Mouse (Mus musculus) liver, postnatal 0 days (tissue): ENCODE results near the gene Ltv1. TPM values are rescaled to one million over a fixed set of nuclear protein-coding genes. Genes with fewer than 3 reads are reported as not detected.

Experiments used
- ATAC-seq: fragments of 200-750 bp; cut with Nextera tagmentation; 2 replicates; pipeline ENCODE4 v1.8.0; 2017; ENCODE audit warnings: mild to moderate bottlenecking, moderate library complexity
- DNase-seq: peaks from one replicate; pipeline ENCODE4 v3.0.0-alpha.2; 2016
- H3K27ac ChIP-seq: fragments of 300-500 bp; sonication (generic); 2 replicates; pipeline ENCODE4 v1.5.1; 2014; ENCODE audit warnings: antibody characterized with exemption, moderate library complexity, mild to moderate bottlenecking, low read depth
- H3K27me3 ChIP-seq: fragments of 300-500 bp; sonication (generic); 2 replicates; pipeline ENCODE4 v1.6.1; 2014; ENCODE audit warnings: low read length, control low read depth, mixed read lengths; ENCODE audit not compliant: insufficient read depth
- H3K36me3 ChIP-seq: fragments of 300-500 bp; sonication (generic); replicated peaks from 2 replicates; pipeline ENCODE4 v1.6.1; 2014; ENCODE audit warnings: mild to moderate bottlenecking, control low read depth, low read length, moderate library complexity, mixed read lengths; ENCODE audit not compliant: insufficient read depth
- H3K4me1 ChIP-seq: fragments of 300-500 bp; sonication (generic); 2 replicates; pipeline ENCODE4 v1.6.1; 2014; ENCODE audit warnings: antibody characterized with exemption, mild to moderate bottlenecking, control low read depth; ENCODE audit not compliant: insufficient read depth
- H3K4me2 ChIP-seq: fragments of 300-500 bp; sonication (generic); 2 replicates; pipeline ENCODE4 v1.6.1; 2014; ENCODE audit warnings: low read depth, mild to moderate bottlenecking, low read length, moderate library complexity, mixed read lengths
- H3K4me3 ChIP-seq: fragments of 300-500 bp; sonication (generic); 2 replicates; pipeline ENCODE4 v1.5.1; 2014; ENCODE audit warnings: low read depth, low read length
- H3K9ac ChIP-seq: fragments of 300-500 bp; sonication (generic); replicated peaks from 2 replicates; pipeline ENCODE4 v1.6.1; 2014; ENCODE audit warnings: mild to moderate bottlenecking, moderate library complexity
- H3K9me3 ChIP-seq: fragments of 300-500 bp; sonication (generic); 2 replicates; pipeline ENCODE4 v1.6.1; 2016; ENCODE audit warnings: mild to moderate bottlenecking, control low read depth, low read length, mixed read lengths
- CTCF ChIP-seq: sonication (generic); IDR thresholded peaks from 2 replicates; pipeline ENCODE4 v1.5.1; 2016; ENCODE audit warnings: antibody characterized with exemption, low read depth
- EP300 ChIP-seq: IDR thresholded peaks from 2 replicates; pipeline ENCODE4 v1.6.1; 2016; ENCODE audit warnings: antibody characterized with exemption, low read depth, mild to moderate bottlenecking
- WGBS: fragments of 180-500 bp; shearing (Covaris S2); extraction: QIAGEN DNeasy Blood & Tissue Kit; methylation state at CpG from one replicate; pipeline ENCODE4 v1.1.7; 2014; ENCODE audit not compliant: insufficient replicate concordance; 5-methylcytosine and 5-hydroxymethylcytosine counted together
- polyA plus RNA-seq: library from polyadenylated mRNA; unstranded; fragments of >200 nt; fragmentation: Nextera tagmentation; extraction: Ambion mirVana; gene quantifications from 2 replicates; pipeline ENCODE4 v1.2.1, GENCODE M21; 2015

Gene Ltv1
- polyA plus RNA-seq, 1 experiment from 2014 or later = 22.9 TPM

GRCm38 (mm10) chr10:13232443-13233142 lies 39.6 kb upstream of the Ltv1 start:
- no peak overlapping the region for H3K9ac ChIP-seq
- WGBS = 76% methylated on average over 9 of the region's 9 CpGs
- H3K4me3 ChIP-seq = no peak overlapping the region
- H3K4me2 ChIP-seq = no peak overlapping the region
- H3K9me3 ChIP-seq = no peaks in the 10 kb centered on the region
- no peak for TF ChIP-seq EP300
- TF ChIP-seq CTCF = no peak
- no peaks in the 10 kb centered on the region for H3K4me1 ChIP-seq
- no peak overlapping the region for H3K27ac ChIP-seq
- no peak for ATAC-seq
- DNase-seq = no peak
- H3K36me3 ChIP-seq = no peaks in the 10 kb centered on the region
- H3K27me3 ChIP-seq = no peaks in the 10 kb centered on the region

- H3K27ac ChIP-seq = no peak overlapping the region
- TF ChIP-seq EP300 = no peak
- no peak for TF ChIP-seq CTCF
- DNase-seq (no peak), ATAC-seq (no peak)
- no peak overlapping the region for H3K4me2 ChIP-seq
- H3K36me3 ChIP-seq = no peaks in the 10 kb centered on the region
- H3K27me3 ChIP-seq = no peaks in the 10 kb centered on the region
- no peaks in the 10 kb centered on the region for H3K4me1 ChIP-seq
- H3K9me3 ChIP-seq = no peaks in the 10 kb centered on the region
- H3K4me3 ChIP-seq = no peak overlapping the region
- 86% methylated on average over 7 of the region's 7 CpGs for WGBS
- no peak overlapping the region for H3K9ac ChIP-seq
These were observed 37.7 kb upstream of the Ltv1 start for GRCm38 (mm10) chr10:13230716-13231115.

GRCm38 (mm10) chr10:13225377-13226063 lies 32.6 kb upstream of the Ltv1 start:
- peaks cover 8% of the 10 kb centered on the region; the same call in 1 of the 2 replicates for H3K36me3 ChIP-seq
- no peak overlapping the region for H3K4me2 ChIP-seq
- H3K9me3 ChIP-seq = no peaks in the 10 kb centered on the region
- H3K4me1 ChIP-seq = no peaks in the 10 kb centered on the region
- no peak for TF ChIP-seq CTCF
- no peak overlapping the region for H3K9ac ChIP-seq
- H3K27me3 ChIP-seq = no peaks in the 10 kb centered on the region
- WGBS = 73% methylated on average over 7 of the region's 7 CpGs
- H3K27ac ChIP-seq = no peak overlapping the region
- DNase-seq (no peak), ATAC-seq (no peak)
- H3K4me3 ChIP-seq = no peak overlapping the region

GRCm38 (mm10) chr10:13222135-13222534 lies 29.2 kb upstream of the Ltv1 start:
- H3K36me3 ChIP-seq = peaks cover 11% of the 10 kb centered on the region; the same call in 1 of the 2 replicates
- no peaks in the 10 kb centered on the region for H3K9me3 ChIP-seq
- ATAC-seq = no peak
- no peak for TF ChIP-seq EP300
- no peak for TF ChIP-seq CTCF
- H3K4me1 ChIP-seq = no peaks in the 10 kb centered on the region
- H3K27me3 ChIP-seq = no peaks in the 10 kb centered on the region
- H3K9ac ChIP-seq = no peak overlapping the region
- no peak for DNase-seq
- no peak overlapping the region for H3K4me3 ChIP-seq
- 79% methylated on average over 3 of the region's 3 CpGs for WGBS
- no peak overlapping the region for H3K4me2 ChIP-seq
- no peak overlapping the region for H3K27ac ChIP-seq

DNA sequence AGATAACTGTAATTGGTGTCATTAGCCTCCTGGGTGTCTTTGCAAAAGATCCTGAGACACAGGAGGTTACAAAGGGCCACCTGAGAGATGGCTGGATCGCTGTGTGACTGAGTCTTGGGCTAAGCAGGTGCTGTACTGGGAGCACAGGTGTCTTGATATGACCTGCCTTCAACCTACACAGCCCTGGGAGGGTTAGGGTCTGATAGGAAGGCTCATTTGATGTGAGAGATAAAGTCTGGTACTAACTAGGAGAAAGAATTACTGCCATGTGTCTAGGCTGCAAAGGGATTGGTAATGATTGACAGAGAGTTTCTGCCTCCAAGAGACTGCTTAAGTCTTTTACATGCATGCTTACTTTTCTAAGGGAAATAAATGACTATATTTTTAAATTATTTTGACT lies 27.1 kb upstream of the Ltv1 start:
- no peaks in the 10 kb centered on the region for H3K9me3 ChIP-seq
- no peak for TF ChIP-seq EP300
- TF ChIP-seq CTCF = no peak
- ATAC-seq (no peak), DNase-seq (no peak)
- no peak overlapping the region for H3K4me3 ChIP-seq
- no peak overlapping the region for H3K27ac ChIP-seq
- no peaks in the 10 kb centered on the region for H3K27me3 ChIP-seq
- H3K4me1 ChIP-seq = no peaks in the 10 kb centered on the region
- peaks cover 11% of the 10 kb centered on the region; the same call in 1 of the 2 replicates for H3K36me3 ChIP-seq
- 69% methylated on average over 1 of the region's 1 CpGs for whole genome bisulfite sequencing
- H3K9ac ChIP-seq = no peak overlapping the region
- no peak overlapping the region for H3K4me2 ChIP-seq

DNA sequence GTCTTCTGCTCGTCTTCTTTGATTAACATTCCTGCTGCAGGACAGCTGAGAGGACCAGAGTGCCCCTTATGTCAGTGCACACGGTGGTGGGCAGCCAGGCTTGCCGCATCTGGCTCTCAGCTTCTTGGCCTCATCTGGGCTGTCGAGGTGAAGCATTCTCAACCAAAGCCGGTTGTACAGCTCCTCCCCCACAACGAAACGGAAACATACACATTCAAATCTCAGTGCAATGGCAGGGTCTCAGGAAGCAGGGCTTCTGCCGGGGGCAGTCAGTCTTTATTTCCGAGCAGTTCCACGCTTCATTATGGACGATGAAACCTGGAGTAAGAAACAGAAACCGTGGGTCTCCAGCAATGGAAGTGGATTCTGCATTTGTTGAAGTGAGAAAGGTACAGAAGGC lies 21.0 kb upstream of the Ltv1 start:
- DNase-seq (no peak), ATAC-seq (no peak)
- no peak overlapping the region for H3K9ac ChIP-seq
- H3K4me1 ChIP-seq = no peaks in the 10 kb centered on the region
- H3K27me3 ChIP-seq = no peaks in the 10 kb centered on the region
- no peak overlapping the region for H3K4me2 ChIP-seq
- H3K36me3 ChIP-seq = 0 out of 2 replicates have a peak, but pooled peaks cover 3% of the 10 kb centered on the region
- no peak overlapping the region for H3K4me3 ChIP-seq
- no peak overlapping the region for H3K27ac ChIP-seq
- WGBS = 76% methylated on average over 12 of the region's 12 CpGs
- H3K9me3 ChIP-seq = no peaks in the 10 kb centered on the region
- no peak for TF ChIP-seq CTCF
- TF ChIP-seq EP300 = no peak
